Mouse (Mus musculus): Measurements from ENCODE around the gene Olfr305.
"Not testable (repeated sequence)": the region's sequence is repeated elsewhere in the genome, so short reads cannot be mapped to it uniquely, and the experiment has no call there.

- not testable (repeated sequence) for TF ChIP-seq POLR2A, CTCF (IDR thresholded peaks at IDR 0.05; ENCODE audit: insufficient read depth, low read depth, low read length)
Measured at GRCm38 (mm10) chr7:86346296-86346695, 20.4 kb downstream of the Olfr305 start.

Measured in olfactory bulb, adult 2 months (tissue).